Mouse (Mus musculus) ES-Bruce4 (cell line): ENCODE data around the gene Cers6.

Source experiments
- CTCF ChIP-seq: IDR thresholded peaks from one replicate; pipeline ENCODE4 v1.8.1; 2011; ENCODE audit warnings: low read depth, low read length
- POLR2A ChIP-seq: IDR thresholded peaks from one replicate; pipeline ENCODE4 v1.8.1; 2011; ENCODE audit warnings: low read length; ENCODE audit not compliant: insufficient read depth

DNA sequence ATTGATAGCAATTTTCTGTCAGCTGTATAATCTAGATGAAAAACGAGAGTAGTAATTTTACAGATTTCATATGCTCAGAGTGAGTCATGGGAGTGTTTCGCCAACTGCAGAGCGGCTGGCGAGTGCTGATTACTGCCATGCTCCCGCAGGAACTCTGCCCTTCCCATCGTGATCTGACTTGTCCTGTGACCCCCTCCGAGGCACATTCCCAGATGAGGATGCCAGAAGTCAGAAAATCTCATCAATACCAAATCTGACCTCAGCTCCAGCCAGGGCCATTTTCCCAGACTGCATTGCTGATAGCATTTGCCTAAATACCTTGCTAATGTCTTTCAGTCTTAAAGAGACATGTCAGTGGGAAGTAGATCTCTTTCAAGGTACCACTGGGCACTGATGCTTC is 187.9 kb downstream of the Cers6 start:
- TF ChIP-seq CTCF (no peak), POLR2A (no peak)
